Comparison of ENCODE assay signal across 8 mouse cellular contexts in genomic region chr1:21052132-21052545, GRCm38 (mm10). TPM values are rescaled to one million over a fixed set of nuclear protein-coding genes. Genes with fewer than 3 reads are reported as not detected.
DNase-seq lines count a peak whose midpoint lies in the region; ATAC-seq and TF ChIP-seq lines count a peak whose summit lies in the region.

No protein-coding gene starts in this region.

- no peak overlapping the region for H3K4me2 ChIP-seq in lung, embryonic 16.5 days (ENCODE audit: low read depth, low read length)
- H3K4me2 ChIP-seq in liver, embryonic 15.5 days, result no peak overlapping the region
- no peak overlapping the region; the same call in 1 of the 2 replicates for H3K4me2 ChIP-seq in stomach, postnatal 0 days (replicated peaks; ENCODE audit: low read depth)

- no peaks in the 10 kb centered on the region for H3K9me3 ChIP-seq in lung, embryonic 16.5 days (ENCODE audit: control insufficient read depth, low read length)
- no peaks in the 10 kb centered on the region for H3K9me3 ChIP-seq in forebrain, embryonic 10.5 days
- no peaks in the 10 kb centered on the region for H3K9me3 ChIP-seq in liver, embryonic 15.5 days (replicated peaks)
- H3K9me3 ChIP-seq in stomach, postnatal 0 days (ENCODE audit: control insufficient read depth, low read length), result no peaks in the 10 kb centered on the region

- no peak for DNase-seq in lung, postnatal 25 days (ENCODE audit: low spot score)
- no peak for DNase-seq in forebrain, embryonic 10.5 days (ENCODE audit: extremely low spot score, low spot score)
- DNase-seq in stomach, postnatal 0 days (ENCODE audit: low spot score), result no peak
- no peak for DNase-seq in cerebellum, adult 8-10 months
- no peak for DNase-seq in gastrocnemius, postnatal 10 days
- DNase-seq in urinary bladder, adult 2 months (ENCODE audit: low spot score), result no peak

- no peak overlapping the region for H3K9ac ChIP-seq in lung, embryonic 16.5 days (ENCODE audit: low read length)
- H3K9ac ChIP-seq in liver, embryonic 15.5 days, result no peak overlapping the region
- H3K9ac ChIP-seq in stomach, postnatal 0 days (ENCODE audit: low read length), result no peak overlapping the region

- no peaks in the 10 kb centered on the region for H3K27me3 ChIP-seq in lung, embryonic 16.5 days (ENCODE audit: control insufficient read depth, insufficient read depth, low read depth, low read length)
- no peaks in the 10 kb centered on the region for H3K27me3 ChIP-seq in forebrain, embryonic 10.5 days (ENCODE audit: poor library complexity, severe bottlenecking)
- H3K27me3 ChIP-seq in liver, embryonic 15.5 days, result no peaks in the 10 kb centered on the region
- no peaks in the 10 kb centered on the region for H3K27me3 ChIP-seq in stomach, postnatal 0 days (ENCODE audit: control insufficient read depth, insufficient read depth, low read length)

- H3K4me1 ChIP-seq in lung, embryonic 16.5 days (replicated peaks; ENCODE audit: control insufficient read depth, insufficient read depth, low read length), result peaks cover 23% of the 10 kb centered on the region
- H3K4me1 ChIP-seq in forebrain, embryonic 10.5 days, result peaks cover 26% of the 10 kb centered on the region
- peaks cover 12% of the 10 kb centered on the region for H3K4me1 ChIP-seq in liver, embryonic 15.5 days (replicated peaks)
- H3K4me1 ChIP-seq in stomach, postnatal 0 days (replicated peaks; ENCODE audit: control insufficient read depth, insufficient read depth), result no peaks in the 10 kb centered on the region; the same call in 1 of the 2 replicates

- TF ChIP-seq EP300 in stomach, postnatal 0 days (optimal IDR thresholded peaks at IDR 0.05), result no peak

- ATAC-seq in lung, embryonic 16.5 days (ENCODE audit: low read depth), result peak; percentile 42
- ATAC-seq in liver, embryonic 15.5 days (ENCODE audit: insufficient read depth), result 0 out of 2 replicates have a peak, but pooled peaks have one; percentile 25
- ATAC-seq in stomach, postnatal 0 days (ENCODE audit: low FRiP score, low TSS enrichment), result peak; percentile 39; the same call in 1 of the 2 replicates

- H3K27ac ChIP-seq in lung, embryonic 16.5 days (ENCODE audit: low read length), result peak overlapping the region; percentile 48; the same call in 1 of the 2 replicates
- peak overlapping the region; percentile 66 for H3K27ac ChIP-seq in forebrain, embryonic 10.5 days
- H3K27ac ChIP-seq in liver, embryonic 15.5 days (replicated peaks), result no peak overlapping the region
- peak overlapping the region; percentile 40; the same call in 1 of the 2 replicates for H3K27ac ChIP-seq in stomach, postnatal 0 days (replicated peaks)

- no peak overlapping the region for H3K4me3 ChIP-seq in lung, embryonic 16.5 days (ENCODE audit: low read length)
- no peak overlapping the region for H3K4me3 ChIP-seq in forebrain, embryonic 10.5 days
- H3K4me3 ChIP-seq in liver, embryonic 15.5 days (replicated peaks), result no peak overlapping the region
- H3K4me3 ChIP-seq in stomach, postnatal 0 days (ENCODE audit: low read depth, low read length), result no peak overlapping the region

- no peaks in the 10 kb centered on the region for H3K36me3 ChIP-seq in lung, embryonic 16.5 days (ENCODE audit: control insufficient read depth, insufficient read depth, low read length)
- peaks cover 2% of the 10 kb centered on the region; the same call in 1 of the 2 replicates for H3K36me3 ChIP-seq in forebrain, embryonic 10.5 days (replicated peaks)
- H3K36me3 ChIP-seq in liver, embryonic 15.5 days (replicated peaks), result no peaks in the 10 kb centered on the region
- no peaks in the 10 kb centered on the region for H3K36me3 ChIP-seq in stomach, postnatal 0 days (ENCODE audit: control insufficient read depth, insufficient read depth, low read length)

- TF ChIP-seq CTCF in stomach, postnatal 0 days (IDR thresholded peaks at IDR 0.05; ENCODE audit: low read depth), result no peak

- WGBS in lung, embryonic 16.5 days, result 31% methylated on average over 5 of the region's 5 CpGs
- WGBS in forebrain, embryonic 10.5 days, result 68% methylated on average over 5 of the region's 5 CpGs
- 19% methylated on average over 5 of the region's 5 CpGs for WGBS in liver, embryonic 15.5 days (ENCODE audit: insufficient replicate concordance)
- 14% methylated on average over 5 of the region's 5 CpGs for WGBS in stomach, postnatal 0 days

RNA-seq across cellular contexts. Expression of gene Tram2, which starts 26.9 kb away (rescaled TPM):
- 7.8 and 8.6 TPM in 2 replicates for polyA plus RNA-seq in lung, embryonic 16.5 days (2015; fragmentation: Nextera tagmentation; extraction: Ambion mirVana)
- polyA plus RNA-seq in forebrain, embryonic 10.5 days (2016; fragmentation: Nextera tagmentation; extraction: Ambion mirVana), result 5.6 and 6.5 TPM in 2 replicates
- 1.6 and 1.7 TPM in 2 replicates for polyA plus RNA-seq in liver, embryonic 15.5 days (2015; fragmentation: Nextera tagmentation; extraction: Ambion mirVana)
- polyA plus RNA-seq in stomach, postnatal 0 days (2015; fragmentation: Nextera tagmentation; extraction: Ambion mirVana), result 2.6 and 3.6 TPM in 2 replicates
- total RNA-seq in gastrocnemius, postnatal 10 days (2021), result 10 to 100 TPM; 10.6 to 19.5 TPM
- polyA plus RNA-seq in urinary bladder, adult 2 months (2012; rRNA removed), result 9.6 and 9.9 TPM in 2 replicates
